Mouse (Mus musculus) adrenal gland, postnatal 4 days (tissue): ENCODE results near the gene Ttc4. TPM values are rescaled to one million over a fixed set of nuclear protein-coding genes. Genes with fewer than 3 reads are reported as not detected.

Experiments used
- DNase-seq, 2 experiments: peaks; one replicate each; pipeline ENCODE4 v3.0.0; 2021 to 2022; ENCODE audit warnings: low spot score in 2 of 2, mixed read lengths in 2 of 2
- long read RNA-seq, 2 experiments: library from polyadenylated mRNA; stranded (forward); transcript quantifications; one replicate each; pipeline ENCODE4 v2.0.0; 2021
- total RNA-seq, 2 experiments: library from RNA; stranded (reverse); gene quantifications; 2 replicates each; pipeline ENCODE4 v1.2.3; 2021

Ttc4 gene
- total RNA-seq, result 10 to 100 TPM; 36.2 to 38.3 TPM
- long read RNA-seq, experiment 1, transcript Ttc4-201 (10 exons, 2,121 nt), result major isoform, 12 of 22 reads
- long read RNA-seq, experiment 1, partial matches to known transcripts, result 1 of 22 reads
- long read RNA-seq, experiment 1, other reads (novel, unspliced or antisense), result 9 of 22 reads
- long read RNA-seq, experiment 2, transcript Ttc4-201 (10 exons, 2,121 nt), result major isoform, 54 of 79 reads
- long read RNA-seq, experiment 2, partial matches to known transcripts, result 9 of 79 reads
- long read RNA-seq, experiment 2, other reads (novel, unspliced or antisense), result 15 of 79 reads

DNA sequence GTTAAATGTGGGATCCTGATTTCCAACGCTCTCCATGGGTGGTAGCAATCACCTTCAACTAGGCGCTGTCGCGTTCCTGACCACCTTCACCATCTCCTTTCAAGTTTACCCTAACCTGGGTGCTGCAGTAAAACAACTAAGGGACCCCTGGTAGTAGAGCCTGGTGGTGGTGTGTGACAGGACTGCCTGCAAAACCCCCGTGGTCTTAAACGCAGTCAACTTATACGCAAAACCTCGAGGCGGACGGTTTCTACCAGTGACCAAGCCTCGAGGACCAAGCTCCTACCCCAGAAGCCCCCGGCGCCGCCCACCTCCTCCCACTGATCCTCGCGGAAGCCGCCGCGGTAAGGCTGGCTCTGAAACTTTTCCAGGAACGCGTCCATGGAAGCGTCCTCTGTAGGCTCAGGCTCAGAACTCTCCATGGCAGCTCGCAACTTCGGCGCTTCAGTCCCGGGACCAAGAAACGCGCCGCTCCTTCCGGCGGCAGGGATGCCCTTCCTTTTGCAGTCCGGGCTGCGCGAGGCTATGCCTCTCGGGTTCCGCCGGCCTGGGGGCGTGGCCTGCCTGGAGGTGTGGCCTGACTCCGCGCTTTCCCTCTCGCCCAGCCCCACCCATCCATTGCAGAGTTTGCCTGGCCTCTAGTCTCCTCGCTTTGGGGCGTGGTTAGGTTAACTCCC is at the start of gene Ttc4:
Gene Ttc4 (minus strand): TSS at position 503 of the 677 bp plus-strand sequence.
- DNase-seq, result peak; percentile 77 to 84

DNA sequence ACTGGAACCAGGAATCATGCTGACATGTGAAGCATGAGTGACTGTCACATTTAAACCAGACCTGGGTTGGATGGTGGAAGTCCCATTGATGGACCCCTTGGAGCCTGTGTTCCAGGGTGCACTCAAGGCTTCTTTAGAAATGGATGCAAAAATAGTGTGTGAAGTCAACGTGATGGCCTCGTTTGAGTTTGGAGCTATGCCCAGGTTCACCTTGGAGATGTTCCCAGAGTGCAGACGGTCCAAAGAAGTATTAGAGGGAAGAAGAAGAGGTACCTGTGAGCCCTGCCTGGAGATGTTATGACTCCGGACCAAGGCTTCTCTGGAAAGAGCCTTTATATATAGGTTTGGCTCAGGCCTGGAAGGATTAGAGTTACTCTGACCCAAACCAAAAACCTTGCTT is 41.9 kb upstream of the Ttc4 start:
- DNase-seq, result no peak

DNA sequence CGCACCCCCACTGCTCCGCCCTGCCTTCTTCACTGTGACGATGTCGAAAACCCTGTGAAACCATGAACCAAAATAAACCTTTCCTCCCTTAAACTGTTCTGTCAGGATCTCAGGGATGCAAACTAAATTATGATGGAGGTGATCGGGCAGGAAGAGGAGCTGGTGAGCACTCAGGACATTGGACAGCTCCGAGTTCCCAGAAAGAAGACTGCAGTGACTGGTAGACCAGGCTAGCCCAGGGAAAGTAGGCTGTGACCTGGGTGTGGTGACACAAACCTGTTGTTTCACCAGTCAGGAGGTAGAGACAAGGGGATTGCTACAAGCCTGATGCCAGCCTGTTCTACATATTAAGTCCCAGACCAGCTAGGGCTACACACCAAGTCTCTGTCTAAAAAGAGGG is 34.9 kb upstream of the Ttc4 start:
- no peak for DNase-seq

DNA sequence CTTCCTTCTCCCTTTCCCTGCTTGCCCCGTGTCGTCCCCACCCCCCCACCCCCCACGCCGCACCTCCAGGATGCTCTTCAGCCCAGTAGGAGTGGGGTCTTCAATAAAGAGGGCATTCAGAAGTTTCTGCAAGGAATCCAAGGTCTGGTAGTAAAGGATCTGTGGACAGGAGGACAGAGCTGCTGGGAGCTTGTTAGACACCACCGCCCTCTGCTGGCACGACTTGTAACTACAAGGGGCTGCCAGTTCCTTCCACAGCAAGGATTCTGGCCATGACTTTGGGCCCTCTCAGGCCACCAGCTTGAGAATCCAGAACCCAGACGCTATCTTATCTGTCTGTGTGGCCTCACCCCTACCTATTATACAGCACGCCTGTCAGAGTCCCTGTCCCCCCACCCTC is 29.7 kb upstream of the Ttc4 start:
- peak; percentile 61 to 67 for DNase-seq

DNA sequence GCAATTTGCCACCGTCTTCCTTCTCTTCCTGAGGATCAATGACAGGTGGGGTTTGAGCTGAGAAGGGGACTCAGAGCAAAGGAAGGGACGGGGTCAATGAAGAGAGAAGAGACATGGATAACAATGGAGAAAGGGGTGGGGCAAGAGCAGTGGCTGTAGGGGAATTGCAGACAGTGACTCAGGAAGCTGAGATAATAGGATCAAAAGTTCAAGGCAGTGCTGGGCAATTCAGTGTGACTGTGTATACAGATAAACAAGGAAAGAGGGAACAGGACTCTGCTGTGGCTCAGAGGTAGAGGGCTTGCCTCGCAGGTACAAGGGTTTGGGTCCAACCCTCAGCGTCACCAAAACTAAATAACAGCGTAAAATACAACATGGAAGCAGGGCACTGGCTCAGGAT is 29.2 kb upstream of the Ttc4 start:
- no peak for DNase-seq

DNA sequence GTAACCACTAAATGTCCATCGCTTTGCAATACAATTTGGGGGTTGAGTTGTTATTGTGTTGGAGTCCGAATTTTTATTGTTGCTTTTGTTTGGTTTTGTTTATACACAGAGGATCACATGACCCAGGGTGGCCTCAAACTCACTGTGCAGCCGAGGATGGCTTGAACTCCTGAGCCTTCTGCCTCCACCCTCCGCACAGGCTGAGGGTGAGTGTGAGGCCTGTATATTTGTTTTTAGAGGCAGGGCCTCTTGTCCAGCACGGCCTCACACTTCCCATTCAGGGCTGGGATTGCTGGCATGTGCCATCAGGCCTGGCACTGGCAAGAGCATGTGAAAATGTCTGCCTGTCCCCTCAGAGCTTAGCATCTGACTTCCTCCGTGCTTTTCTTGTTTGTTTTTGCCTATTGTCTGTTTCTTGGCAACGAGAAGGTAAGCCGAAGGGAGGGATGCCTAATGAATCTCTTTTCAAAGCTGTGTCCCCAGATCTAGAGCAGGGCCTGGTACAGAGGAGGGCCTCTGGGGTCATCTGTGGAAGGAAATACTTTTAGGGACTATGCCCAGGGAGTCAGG is 26.4 kb upstream of the Ttc4 start:
- DNase-seq, result no peak

DNA sequence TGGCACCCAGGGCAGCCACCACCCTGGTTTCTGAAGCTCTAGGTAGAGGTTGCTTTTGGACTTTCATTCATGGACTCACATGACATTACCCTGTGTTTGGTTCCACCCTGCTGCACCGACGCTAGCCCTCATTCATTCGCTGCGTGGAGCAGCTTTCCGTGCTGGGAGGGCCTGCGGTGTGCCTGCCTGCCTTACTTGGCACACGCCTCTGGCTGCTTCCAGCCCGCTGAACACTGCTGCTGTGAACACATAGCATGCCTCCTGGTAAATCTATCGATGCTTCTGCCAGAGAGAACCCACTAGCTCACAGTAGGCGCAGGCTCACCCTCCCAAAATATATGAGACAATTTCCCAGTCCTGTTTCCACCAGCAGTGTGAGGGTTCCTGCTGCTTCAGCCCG is 25.7 kb upstream of the Ttc4 start:
- DNase-seq, result no peak

DNA sequence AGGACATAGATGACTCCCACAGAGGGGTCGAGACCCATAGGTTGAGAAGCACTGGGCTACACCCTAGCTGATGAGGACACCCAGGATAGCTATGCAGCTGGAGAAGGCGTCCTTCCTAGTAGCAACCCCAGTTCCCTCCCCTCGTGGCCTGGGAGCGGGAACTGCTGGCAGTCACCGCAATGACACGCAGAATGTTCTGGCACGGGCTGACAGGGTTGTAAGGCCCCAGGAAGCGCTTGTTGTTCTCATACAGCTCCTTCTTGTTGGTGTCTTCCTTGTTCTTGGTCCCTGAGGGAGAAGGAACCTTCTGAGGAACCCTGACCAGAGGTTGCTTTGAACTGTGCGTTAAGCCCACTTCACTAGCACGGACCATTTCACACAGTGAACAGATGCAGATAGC is 25.2 kb upstream of the Ttc4 start:
- DNase-seq, result no peak

DNA sequence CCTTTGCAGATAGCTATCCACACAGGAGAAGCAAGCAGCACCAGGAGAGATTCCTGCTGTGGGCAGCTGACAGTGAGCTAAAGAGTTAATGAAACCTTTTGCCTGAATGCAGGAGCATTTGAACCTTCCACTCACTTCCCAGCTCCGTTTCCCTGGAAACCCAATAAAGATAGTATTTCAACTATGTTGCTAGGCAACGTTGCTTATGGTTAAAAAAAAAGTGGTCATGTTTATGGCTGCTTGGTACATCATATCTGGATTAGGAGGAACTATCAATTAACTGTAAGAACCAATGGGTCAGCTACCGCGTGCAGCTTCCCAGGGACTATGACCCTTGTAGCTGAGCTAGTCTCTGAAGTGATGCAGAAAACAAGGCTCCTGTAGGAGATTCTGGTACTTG is 22.1 kb upstream of the Ttc4 start:
- no peak for DNase-seq

DNA sequence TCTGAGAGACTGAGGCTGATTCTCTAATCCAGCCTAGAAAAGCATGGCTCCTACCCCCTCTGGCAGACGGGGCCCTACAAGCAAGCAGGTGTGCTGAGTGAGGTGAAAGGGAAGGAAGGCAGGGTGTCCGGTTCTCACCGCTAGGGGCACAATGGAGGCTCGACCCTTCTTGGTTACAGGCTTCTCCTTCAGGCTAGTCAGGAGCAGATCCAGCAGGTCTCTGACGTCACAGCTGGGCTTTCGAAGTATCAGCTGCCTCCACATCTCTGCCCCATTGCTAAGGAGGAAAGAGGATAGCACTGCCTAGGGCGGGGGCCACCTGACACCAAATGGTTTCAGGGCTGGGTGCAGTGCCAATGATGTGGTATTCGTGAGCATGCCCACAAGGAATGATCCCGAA is 21.2 kb upstream of the Ttc4 start:
- DNase-seq, result no peak

DNA sequence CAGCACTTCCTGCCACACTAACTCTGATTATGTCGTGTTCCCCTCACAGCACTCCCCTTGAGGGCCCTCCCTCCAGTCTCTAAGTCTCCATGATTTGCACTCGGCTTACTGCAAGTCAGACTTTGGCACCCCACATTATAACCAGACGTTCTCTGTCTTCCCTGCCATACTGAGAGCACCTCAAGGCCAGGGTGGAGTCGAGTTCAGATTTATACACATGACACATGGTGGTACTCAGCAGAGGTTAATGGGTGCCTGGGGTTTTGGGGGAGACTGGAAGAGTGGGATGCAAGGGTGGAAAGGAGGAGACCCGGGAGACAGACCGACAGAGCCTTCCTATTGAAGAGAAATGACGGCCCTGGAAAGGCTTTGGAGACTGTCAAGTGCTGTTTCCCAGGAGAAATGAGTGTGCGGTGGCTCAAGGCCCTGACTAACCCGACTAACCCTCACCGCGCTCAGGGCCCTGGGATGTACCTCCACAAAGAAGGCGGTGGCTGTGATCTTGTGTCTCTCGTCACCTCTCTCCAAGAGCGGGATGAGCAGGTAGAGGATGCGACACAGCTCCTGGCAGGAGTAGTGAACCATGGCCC is 15.2 kb upstream of the Ttc4 start:
- DNase-seq, result no peak

DNA sequence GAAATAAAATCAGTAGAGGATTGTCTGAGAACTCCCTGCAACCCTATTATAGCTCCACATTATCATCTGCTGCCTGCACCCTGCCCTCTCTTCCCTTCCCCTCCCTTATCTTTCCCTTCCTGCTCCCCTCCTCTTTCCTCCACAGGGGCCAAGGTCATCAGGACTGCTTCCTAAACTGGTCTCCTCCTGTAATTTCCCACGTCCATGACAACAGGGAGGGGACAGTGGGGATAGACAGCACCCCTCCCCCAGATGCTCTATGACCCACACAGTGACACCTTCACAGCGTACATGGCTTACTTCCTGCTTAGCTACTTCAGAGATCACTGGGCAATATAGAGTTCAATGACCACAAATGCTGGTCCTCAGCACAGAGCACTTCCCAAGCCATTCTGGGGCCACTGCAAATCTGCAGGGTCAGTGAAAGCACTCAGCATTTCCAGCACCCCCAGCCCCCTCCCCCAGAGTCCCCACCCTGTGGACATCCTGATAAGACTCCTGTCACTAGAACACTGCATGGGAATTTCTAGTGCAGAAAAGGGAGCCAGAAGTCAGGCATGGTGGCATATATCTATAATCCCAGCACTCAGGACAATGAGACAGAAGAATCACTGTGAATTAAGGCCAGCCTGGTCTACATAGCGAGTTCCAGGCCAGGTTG is 10.0 kb upstream of the Ttc4 start:
- DNase-seq, result no peak

DNA sequence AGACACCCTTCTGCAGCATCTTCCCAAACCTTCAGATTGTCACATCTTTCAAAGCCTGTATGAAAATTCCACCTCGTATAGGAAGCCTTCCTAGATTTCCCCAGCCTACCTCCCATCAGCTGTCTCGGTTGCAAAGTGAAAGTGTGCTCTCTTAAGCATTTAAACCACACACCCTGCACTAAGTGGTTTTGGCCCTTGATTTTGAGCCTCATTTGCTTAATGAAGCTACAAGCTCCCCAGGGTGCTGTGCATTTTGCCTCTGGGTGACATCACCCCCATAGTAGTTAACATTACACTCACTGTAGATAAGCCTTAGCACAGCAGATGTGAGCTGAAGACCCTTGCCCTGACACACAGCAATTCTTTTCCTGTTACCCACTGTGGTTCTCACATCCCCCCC is 2.2 kb upstream of the Ttc4 start:
- DNase-seq, result no peak

DNA sequence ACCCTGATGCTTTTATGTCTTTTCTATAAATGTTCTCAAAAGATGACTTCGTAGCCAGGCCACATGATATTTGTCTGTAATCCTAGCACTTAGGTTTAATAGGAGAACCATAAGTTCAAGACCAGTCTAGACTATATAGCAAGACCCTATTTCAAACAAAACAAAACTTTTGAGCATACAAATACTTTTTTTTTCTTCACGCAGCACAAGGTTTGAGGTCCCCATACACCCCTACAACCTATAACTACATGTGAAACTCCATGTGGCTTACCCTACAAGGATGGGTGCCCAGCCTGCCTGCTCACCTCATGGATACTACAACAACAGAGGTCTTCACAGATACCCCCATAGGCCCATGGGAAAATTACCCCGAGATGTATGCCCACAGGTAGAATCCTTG is 408 bp upstream of the Ttc4 start:
- no peak for DNase-seq

DNA sequence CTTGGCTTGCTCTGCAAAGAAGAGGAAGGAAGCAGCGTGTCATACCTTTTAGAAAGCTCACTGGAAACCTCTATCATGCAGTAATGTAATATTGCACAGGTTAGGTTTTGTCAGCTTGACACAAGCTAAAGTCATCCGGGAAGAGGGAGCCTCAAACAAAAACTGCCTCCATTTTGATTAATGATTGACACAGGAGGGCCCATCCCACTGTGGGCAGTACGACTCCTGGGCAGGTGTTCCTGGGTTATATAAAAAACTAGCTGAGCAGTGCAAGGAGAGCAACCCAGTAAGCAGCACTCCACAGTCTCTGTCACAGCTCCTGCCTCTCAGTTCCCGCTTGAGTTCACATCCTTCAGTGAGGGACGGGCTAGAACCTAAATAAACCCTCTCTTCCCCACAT is 2.0 kb downstream of the Ttc4 start:
- no peak for DNase-seq

DNA sequence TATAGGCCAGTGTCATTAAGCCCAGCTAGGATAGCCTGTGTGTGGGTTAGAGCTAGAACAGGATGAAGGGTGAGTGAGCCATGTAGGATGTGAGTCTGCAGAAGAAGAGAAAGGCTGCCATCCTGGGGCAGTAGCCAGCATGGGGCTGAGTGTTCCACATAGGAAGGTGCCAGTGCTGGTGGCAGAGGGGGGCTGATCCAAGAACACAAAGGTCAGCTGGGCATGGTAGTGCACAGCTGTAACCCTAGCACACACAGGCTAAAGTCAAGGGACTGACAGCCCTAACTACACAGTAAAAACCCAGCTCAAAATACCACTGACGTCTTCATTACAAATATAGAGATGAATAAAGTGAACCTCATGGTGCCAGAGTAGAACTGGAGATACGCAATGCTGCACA is 12.2 kb downstream of the Ttc4 start:
- no peak for DNase-seq

DNA sequence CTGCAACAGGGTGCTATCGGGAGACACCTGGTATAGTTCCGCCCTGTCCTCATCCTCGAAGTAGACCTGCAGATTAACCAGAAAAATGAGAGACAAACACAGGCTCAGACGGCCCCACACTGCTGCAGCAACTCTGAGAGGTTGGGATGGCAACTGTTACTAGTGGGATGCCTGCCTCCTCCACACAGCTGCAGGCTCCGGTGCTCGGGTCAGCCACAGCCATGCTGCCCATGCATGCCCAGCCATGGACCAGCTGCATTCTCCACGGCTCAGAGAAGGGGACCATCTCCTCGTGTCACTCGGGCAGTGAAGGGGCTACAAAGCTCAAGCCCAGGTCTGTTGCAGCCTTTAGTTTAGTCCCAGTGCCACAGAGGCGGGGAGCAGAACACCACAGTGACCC is 13.1 kb downstream of the Ttc4 start:
- no peak for DNase-seq

DNA sequence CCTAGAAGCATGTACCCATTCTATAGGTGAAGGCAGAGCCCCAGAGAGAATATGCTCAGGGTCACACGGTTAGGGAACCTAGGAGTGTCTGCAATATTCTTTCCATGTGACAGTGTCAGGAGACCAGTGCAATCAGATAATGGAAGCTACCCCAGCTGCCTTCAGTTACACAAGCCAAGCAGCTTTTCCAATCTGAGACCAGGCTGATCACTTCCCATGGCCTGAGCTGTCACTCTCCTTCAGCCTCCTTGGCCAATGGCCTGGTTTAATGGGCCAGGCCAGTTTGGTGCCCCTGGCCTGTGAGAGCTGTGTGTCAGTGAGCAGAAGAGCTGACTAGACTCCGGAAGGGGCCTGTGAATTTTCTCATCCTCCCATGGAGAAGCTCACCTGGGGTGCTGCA is 13.5 kb downstream of the Ttc4 start:
- no peak for DNase-seq

DNA sequence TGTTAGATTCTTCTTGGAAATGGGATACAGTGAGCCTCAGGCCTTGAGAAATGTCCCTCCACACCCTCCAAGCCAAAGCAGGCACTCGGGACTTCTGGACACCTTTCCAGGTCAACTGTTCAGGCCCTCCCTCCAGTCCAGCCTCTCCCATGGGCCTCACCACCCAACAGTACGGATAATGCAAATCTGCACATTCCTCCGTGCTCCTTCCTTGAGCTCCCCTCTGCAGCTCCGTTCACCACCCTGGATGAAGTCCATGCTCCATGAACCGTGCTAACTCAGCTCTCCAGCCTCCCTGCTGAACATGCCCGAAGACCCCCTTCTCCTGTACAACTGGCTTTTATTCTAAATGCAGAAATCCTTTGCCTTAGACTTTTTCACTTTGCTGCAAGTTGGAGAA is 14.0 kb downstream of the Ttc4 start:
- no peak for DNase-seq

DNA sequence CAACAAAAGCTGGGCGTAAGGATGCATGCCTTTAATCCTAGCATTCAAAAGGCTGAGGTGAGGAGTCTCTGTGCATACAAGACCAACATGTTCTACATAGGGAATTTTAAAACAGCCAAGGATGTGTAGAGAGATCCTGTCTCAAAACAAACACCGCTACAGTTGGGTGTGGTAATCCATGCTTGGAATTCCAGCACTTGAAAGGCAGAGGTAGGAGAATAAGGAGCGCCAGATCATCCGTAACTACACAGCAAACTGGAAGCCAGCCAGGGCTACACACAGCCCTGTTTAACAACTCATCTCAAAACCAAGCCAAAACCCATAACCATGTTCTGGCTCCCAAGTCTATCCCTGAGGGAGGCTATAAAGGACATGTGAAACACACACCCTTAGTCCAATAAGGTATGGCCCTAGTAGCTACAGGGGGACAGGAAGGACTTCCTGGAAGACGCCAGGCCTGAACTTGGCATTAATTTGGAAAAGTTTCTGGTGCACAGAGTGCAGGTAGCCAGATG is 14.7 kb downstream of the Ttc4 start:
- no peak for DNase-seq

DNA sequence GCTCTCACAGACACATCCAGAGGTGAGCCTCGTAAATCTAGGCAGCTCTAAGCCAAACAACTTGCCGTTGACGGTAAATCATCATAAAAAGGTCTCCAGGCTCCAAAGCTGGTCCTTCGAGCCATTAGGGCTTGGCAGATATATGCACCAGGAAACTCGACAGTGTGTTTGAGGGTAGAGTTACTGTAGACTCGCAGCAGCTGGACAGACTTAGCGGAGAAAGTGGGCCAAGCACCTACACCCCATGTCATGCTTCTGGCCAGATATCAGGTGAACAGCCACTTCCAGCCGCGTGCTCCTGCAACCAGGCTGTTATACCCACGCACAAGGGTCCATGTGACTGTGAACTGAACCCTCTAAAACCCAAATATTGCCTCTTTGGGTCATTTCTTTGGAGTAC is 23.1 kb downstream of the Ttc4 start:
- no peak for DNase-seq

DNA sequence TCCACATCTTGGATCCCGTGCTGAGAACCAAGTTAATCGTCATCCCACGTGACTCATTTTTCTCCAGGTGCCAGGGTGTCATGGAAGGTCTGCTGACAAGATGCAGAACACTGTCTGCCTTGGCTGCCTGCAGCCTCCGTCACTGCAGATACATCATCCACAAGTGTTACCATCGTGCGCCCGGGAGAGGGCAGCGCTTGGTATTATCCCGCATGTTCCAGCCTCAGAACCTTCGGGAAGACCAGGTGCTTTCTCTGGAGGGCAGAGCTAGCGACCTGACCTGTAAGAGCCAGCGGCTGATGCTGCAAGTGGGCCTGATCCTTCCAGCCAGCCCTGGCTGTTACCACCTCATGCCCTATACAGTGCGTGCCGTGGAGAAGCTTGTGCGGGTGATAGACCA is 25.7 kb downstream of the Ttc4 start:
- DNase-seq, result no peak
